Mouse (Mus musculus) gastrocnemius, adult 18-20 months (tissue): ENCODE measurements around the gene Aldh16a1. TPM values are rescaled to one million over a fixed set of nuclear protein-coding genes. Genes with fewer than 3 reads are reported as not detected.
"Not testable (repeated sequence)": the region's sequence is repeated elsewhere in the genome, so short reads cannot be mapped to it uniquely, and the experiment has no call there.

Experiments used
- DNase-seq: peaks from one replicate; pipeline ENCODE4 v3.0.0; 2021; ENCODE audit warnings: low spot score
- total RNA-seq, 2 experiments: library from RNA; stranded (reverse); gene quantifications; 2 replicates each; pipeline ENCODE4 v1.2.3; 2021

Aldh16a1 gene
- total RNA-seq, 2 experiments from 2014 or later = 10.6 to 12.8 TPM

DNA sequence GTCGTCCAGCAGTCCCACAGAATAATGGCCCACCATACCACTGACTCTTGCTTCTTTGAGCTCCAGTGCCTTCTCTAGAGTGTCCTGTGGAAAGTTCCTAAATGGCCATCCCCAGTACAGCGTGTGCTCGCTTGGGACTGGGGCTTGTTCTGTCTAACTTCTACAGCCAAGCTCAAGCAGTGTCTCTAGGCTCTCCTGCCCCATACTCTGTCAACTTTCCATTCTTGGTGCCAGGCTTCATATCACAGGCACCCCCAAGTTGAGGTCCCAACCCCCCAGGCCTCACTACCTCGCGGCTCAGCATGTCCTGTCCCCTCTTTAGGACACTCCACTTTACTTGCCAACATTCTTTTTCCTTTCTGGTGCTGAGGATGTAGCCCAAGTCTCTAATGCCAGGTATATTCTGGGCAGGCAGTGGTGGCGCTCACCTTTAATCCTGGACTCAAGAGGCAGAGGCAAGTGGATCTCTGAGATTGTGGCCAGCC, 6.0 kb upstream of the Aldh16a1 start:
- no peak for DNase-seq

DNA sequence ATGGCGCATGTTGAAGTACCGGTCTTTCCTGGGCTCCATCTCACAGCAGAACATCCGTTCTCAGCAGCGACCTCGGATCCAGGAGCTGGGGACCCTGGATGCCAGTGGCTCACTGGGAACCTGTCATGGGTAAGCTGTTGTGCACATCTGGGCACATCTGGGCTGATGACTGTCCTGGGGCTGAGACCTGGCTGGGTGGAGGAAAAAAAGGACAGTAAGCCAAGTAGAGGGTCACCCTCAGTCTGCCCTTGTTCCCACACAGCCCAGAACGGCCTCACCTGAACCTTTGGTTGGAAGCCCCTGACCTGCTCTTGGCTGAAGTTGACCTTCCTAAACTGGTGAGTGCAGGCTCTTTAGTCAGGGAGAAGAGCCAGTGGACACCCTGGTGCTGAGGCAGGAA, 4.6 kb upstream of the Aldh16a1 start:
- DNase-seq = no peak

DNA sequence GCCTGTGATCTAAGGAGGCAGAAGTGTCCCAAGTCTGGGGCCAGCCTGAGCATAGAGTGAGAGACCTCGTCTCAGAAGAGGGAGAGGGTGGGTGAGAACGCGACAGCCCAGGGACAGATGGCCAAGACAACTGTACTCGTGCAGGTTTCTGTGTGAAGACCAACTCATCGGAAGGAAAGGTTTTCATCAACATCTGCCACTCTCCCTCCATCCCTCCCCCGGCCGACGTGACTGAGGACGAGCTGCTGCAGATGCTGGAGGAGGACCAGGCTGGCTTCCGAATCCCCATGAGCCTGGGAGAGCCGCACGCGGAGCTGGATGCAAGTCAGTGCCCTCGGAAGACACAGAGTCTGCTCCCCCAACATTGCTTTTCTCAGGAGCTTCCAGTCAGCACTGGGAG, 3.1 kb upstream of the Aldh16a1 start:
- no peak for DNase-seq

DNA sequence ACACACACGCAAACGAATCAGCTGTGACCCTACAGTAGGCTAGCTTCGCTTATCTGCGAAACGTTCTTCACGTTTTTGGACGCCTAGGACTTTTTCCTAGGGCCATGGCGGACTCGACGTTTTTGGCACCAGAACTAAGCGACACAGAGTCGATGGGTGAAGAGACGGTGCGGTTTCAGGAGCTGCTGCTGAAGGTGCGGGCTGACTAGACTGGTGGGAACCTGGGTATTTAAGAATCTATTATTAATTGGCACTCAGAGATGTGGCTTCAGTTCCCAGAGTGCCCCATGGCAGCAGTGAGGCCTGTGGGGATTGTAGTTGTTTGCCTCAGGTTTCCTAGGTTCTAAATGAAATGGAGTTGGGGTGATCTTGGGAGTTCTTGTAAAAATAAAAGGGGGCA, 1.8 kb upstream of the Aldh16a1 start:
- no peak for DNase-seq

DNA sequence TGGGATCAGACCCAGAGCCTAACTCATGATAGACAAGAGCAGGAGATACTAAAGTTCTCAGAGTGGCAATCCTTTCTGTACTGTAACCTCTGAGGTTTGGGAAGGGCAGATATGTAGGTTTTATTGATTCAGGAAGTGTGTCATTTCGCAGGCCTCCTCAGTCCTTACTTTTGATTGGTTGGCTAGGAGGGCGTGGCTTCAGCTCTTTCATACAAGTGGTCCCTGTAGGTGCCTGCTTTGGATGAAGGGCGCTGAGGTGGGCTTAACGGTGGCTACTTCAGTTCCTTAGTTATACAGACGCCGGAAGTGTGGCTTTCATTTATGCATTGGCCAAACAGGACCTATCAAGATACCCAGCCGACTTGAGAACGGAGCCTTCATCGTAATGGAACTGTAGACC, 1.2 kb upstream of the Aldh16a1 start:
- DNase-seq = no peak

DNA sequence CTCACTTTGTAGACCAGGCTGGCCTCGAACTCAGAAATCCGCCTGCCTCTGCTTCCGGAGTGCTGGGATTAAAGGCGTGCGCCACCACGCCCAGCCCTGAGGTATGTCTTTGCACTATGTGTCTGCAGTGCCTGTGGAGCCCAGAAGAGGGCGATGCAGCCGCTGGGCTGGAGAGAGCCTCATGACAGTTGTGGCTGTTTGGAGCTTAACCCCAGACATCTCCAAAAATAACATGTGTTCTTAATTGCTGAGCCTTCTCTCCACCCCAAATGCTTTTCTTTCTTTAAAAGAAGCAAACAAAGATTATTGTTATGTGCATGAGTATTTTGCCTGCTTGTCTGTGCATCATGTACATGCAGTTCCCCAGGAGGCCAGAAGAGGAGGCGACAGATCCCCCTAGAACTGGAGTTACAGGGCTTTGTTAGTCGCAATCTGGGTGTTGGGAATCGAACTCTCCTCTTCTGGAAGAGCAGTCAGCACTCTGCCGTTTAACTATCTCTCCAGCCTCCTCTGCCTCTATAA, 670 bp upstream of the Aldh16a1 start:
- DNase-seq = peak; percentile 44

DNA sequence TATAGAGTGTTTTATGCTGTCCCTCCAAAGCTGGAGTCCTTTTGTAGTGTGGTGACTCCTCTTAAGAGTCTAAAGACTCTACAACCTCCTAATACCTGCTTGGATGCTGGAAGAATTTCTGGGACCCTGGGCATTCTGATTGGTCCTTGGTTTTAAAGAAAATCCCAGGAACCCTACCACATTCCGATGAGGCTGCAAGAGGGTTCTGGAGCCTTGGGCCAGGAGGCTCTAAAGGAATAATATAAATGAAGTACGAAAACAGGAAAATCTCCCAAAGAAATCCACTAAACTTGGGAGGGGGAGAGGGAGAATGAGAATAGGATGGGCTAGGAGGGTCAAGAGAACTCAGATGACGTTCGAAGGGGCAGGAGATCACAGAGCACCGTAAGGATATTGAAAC, 798 bp downstream of the Aldh16a1 start:
- no peak for DNase-seq

DNA sequence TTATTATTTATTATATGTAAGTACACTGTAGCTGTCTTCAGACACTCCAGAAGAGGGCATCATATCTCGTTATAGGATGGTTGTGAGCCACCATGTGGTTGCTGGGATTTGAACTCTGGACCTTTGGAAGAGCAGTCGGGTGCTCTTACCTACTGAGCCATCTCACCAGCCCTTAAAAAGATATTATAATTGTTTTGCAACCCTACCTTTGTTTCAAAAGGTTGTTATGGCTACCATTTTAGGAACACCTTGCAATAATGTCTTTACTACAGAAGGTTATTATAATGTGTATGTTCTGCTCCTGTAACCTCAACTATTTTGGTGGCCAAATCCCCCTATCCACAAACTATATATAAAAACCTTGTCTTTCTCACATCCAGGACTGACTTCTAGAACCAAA, 1.3 kb downstream of the Aldh16a1 start:
- not testable (repeated sequence) for DNase-seq

DNA sequence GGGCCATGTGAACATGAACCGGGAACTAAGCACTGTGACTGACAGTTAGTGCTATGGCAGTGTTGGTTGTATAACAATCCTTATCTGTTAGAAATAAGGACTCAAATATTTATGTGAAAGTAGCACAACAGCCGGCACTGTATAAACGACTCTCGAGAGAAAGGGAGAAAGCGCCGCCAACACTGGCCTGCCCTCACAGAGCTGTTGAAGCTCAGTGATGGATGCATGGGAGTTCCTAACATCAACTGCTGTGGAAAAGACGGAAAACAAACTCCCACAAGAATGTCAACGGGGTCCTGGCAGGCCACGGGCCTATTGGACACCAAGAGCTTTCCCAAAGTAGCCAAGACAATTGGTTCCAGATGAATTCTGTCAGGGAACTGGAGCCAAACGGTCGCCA, 3.1 kb downstream of the Aldh16a1 start:
- peak; percentile 54 for DNase-seq

DNA sequence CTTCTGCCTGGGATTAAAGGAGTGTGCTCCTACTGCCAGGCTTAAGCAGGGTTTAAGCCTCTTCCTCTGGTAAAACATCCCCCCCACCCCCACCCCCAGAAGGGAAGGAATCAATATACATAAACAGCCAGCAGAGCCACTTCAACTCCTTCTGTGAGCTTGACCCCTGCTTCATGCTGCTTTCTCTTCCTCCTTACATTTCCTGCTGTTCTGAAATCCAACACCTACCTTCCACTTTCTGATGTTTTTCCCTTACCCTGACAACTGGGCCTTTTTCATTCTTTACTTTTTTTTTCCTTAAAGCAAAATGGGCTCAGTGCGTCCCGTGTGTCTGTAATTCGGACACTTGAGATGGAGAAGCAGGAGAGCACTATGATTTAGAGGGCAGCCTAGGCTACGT, 4.1 kb downstream of the Aldh16a1 start:
- no peak for DNase-seq

DNA sequence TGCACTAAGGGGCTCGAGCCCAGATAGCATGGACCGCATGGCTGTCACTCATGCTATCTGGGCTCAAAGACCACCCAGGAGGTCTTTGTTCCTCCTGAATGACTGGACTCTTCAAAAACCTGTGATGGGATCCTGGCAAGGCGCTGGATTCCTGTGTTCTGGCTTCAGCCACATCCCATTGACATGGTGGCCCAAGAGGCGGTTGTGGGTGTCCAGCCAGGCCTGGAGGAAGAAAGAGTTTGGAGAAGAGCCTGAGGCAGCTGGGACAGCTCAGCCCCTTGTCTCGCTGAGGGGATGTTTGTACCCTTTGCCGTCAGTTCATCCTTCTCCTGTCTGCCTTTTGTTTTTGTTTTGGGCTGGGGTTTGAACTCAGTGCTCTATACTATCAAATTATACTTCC, 4.8 kb downstream of the Aldh16a1 start:
- peak; percentile 35 for DNase-seq

DNA sequence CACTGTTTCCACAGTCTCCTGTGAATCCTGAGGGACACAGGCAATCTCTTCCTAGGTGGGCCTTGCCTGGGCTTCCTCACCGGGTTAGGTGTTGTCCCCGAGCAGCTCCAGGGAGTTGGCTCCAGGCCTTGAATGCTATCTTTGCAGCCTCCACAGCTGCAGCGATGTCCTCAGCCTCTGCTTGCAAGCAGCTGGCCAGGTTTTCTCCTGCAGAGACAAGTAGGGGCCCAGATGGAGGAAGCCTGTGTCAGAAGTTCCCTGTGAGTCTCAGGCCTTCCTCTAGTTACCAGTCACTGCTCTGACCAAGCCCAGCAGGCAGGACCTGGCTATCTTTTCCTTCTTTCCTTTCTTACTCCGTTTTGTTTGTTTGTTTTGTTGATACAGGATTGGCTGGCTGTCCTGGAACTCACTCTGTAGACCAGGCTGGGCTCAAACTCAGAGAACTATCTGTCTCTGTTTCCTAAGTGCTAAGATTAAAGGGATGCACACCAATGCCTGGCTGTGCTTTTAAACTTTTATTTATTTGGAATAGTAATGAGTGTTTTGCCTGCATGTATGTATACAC, 5.8 kb downstream of the Aldh16a1 start:
- no peak for DNase-seq

DNA sequence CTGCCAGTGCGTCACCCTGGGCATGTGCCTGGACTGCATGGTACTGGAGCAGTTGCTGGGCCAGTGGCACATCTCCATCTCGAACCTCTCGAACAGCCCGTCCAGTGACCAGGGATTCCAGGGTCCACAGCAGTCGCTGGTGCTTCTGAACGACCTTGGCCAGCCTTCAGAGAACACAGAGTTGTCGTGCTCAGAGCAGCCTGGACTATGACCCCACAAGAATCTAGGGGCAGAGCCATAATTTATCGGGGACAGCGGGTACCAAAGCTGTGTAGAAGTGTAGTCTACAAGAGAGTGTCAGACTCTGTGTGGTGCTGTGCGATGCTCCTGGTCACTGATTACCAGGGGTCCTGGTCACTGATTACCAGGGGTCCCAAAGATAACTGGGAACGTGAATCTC, 6.5 kb downstream of the Aldh16a1 start:
- DNase-seq = no peak

DNA sequence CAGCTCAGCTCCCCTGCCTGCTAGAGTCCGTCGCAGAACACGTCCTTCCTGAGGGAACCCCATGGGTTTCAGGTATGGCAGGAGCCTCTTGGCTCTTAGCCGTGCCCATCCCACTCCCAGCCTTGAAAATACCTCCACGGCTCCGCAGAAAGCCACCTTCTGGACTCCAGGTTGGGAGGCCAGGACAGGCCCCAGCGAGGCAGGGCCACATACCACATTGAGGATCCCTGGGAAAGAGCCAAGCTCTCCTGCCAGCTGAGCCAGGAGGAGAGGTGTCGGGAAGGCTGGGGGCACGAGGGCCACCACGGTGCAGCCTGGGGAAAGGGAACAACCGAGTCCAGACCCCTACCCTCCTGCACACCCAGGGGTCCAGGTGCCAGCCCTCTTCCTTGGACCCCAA, 7.1 kb downstream of the Aldh16a1 start:
- no peak for DNase-seq

DNA sequence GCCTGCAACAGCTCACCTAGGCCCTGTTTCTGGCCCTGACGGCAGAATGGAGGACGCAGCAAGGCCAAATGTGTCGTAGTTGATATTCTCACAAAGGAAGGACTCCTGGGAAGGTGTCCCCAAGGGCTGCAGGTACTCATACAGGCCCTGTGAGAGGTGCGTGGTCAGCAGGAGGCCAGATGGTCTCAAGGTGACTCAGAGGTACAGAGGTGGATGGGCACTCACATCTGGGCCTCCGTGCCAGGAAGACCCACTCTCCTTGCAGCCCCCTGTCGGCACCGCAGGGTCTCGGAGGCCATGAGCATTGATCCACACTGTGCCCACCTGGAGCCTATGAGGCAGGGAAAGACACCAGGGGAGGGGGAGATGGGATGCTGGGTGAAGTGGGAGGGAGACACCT, 8.9 kb downstream of the Aldh16a1 start:
- no peak for DNase-seq

DNA sequence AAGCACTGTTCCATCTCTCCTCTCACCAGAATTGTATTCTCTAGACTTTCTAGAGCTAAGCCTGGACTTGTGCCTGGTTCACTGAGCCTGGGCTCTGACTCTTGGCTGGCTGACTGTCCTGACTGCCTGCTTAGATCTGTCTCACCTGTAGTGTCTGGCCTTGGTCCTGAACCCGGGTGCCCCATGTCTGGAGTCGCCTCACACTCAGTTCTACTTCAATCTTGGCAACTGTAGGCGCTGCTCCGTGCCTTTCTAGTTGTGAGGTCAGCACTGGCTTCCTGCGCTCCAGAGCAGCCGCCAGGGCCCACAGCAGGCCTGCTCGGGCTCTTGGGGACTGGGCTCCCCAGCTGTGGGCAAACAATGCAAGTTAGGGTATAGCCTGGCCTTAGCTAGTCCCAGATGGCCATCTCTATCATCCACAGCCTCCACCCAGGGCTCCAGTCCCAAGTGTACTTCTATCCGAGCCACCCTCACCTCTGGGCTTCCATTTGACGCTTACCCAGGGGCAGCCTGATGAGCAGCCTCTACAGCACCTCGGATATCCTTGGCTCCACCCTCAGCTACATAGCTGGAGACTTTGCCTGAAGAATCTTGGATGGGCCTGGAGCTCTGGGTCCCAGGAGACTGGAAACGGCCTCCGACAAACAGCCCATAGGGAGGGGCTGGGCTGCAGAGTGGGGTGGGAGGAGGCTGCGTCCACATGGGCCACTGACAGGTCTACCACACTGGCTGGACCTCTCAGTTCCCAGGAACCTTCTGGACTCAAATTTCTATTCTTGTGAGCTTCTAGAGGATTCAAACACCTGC, 9.8 kb downstream of the Aldh16a1 start:
- no peak for DNase-seq

DNA sequence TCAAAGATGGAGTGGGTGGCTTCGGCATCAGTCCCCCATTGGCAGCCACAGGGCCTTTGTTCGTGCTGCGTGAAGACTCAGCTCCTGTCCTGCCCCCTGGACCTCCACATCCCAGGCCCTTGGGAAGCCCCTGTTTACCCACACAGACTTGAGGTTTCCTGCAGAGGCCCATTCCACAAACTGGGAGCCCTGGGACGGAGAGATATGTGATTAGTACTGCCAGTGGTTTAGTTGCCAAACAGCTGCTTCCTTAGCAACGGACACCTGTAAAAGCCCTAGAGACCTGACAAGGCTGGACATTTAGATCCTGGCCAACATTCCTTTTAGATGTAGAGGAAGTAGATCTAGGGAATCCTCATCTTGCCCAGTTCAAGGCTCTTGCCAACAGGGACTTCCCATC, 12.5 kb downstream of the Aldh16a1 start:
- no peak for DNase-seq

DNA sequence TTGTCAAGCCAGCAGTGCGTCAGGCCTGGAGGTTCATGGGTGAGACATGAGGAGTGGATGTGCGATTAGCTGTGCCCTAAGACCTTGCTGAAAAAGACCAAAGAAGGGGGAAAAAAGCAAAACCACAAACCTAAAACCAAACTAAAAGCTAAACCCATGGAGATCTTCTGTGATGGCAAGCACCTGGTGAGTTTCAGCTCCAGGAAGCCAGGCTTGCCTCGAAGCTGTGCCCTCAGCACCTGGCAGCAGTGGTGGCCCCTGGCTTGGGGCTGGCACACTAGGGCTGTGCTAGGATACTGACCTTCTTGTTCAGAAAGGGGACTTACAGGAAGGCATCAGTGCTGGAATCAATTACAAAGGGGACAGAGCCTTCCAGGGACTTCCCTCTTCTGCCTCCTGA, 13.1 kb downstream of the Aldh16a1 start:
- no peak for DNase-seq

DNA sequence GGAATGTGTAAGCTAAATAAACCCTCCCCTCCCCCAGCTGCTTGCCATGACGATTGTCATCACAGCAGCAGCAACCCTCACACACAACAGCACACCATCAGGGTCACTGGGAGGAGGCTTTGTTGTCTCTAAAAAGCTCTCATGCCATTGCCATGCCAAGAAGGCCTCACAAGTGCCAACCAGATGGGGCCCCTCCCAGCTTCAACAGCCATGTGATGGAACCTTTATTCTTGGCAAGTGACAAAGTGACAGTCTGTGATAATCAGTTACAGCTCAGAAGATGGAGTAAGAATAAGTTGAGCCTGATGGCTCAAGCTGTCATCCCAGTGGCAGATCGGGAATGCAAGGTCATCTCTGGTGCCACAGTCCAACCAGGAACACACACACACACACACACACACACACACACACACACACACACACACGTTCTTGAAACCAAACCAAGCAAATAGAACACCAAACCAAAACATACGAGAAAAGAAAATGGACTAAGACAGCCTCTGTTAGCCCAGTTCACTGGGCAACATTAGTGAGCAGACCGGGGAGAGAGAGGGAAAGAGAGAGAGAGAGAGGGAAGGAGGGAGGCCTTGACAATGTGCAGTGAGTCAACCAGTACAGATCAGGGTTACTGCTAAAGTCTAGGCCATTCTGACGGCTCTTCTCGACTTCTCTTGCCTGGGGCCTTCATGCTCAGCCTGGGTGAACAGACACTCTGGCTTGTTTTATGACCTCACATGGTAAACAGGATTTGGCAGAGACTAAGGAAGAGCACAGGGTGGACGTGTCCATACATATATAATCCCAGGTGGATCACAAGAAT, 14.3 kb downstream of the Aldh16a1 start:
- no peak for DNase-seq

DNA sequence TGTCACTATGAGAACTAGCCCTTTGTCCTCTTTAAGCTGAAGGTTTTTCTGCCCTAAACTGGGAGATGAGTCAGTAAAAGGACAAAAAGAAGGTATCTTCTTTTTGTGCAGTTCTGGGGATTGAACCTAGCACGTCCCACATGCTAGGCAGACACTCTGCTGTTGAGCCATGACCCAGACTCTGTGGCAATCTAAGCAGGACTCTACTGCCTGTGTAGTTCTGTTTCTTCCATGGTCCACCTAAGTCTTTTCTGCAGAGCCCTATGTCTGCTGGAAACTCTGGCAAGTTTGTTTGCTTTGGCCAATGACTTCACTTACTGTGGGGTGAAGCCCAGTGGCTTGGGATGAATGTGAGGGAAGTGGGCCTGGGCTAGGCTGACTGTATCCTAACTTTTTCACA, 16.0 kb downstream of the Aldh16a1 start:
- DNase-seq = no peak

DNA sequence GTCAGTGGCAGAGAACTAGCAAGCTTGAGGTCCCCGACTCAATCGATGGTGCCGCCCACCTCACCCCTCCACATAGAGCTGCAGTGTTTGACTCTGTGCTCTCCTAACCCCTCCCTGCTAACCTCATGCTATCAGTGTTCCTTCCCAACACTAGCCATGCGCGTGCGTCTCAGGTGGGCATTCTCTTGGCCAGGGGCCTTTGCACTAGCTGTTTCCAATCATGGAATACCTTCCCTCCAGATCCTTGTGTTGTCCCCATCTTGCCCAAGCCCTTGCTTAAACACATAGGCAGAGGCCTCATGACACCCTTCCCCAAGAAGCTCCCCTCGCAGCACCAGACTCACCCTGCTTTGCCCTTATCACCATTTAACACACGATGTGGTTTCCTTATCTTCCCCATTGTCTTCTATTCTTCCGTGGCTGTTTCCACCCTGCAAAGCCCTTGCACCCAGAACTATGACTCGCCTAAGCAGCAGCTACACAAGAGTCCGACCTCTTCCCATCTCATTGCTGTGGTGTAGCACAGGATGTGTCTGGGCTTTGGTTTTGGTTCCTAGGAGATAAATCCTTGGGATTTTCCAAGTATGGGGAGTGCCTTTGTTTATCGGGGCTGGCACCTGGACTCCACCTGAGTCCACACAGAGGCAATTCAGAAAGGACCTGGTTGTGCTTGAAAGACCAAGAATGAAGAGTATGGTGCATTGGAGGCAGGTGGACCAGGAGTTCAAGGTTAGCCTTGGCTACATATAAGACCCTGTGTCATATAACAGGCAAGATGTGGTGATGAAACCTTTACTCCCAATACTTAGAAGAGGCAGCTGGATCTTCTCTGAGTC, 17.0 kb downstream of the Aldh16a1 start:
- no peak for DNase-seq
